Mouse (Mus musculus): ENCODE data around the gene Pfkp. TPM values are rescaled to one million over a fixed set of nuclear protein-coding genes. Genes with fewer than 3 reads are reported as not detected.

The Pfkp gene
- polyA plus RNA-seq, 1 experiment from 2014 or later: 75.7 TPM

DNA sequence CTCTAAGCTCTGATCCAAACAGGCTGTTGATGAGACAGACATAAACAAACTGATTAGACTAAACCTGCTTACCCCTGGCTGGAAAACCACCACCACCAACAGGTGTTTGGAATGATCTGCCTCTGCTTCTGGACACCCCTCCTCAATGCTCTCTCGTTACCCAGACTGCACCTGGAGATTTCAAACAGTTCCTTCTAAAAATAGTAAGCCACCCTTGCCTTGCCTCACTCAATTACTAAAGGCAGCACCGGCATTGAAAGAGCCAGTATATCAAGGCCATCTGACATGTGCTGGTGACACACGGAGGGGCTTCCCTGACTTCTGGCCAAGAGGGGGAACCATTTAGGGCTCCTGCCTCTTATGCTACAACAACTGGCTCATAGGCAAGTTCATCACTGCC lies 57.7 kb downstream of the Pfkp start:
- Histone ChIP-seq H3K4me2 (replicated peaks; ENCODE audit: low read depth) (no peak overlapping the region), H3K27me3 (replicated peaks; ENCODE audit: control insufficient read depth, insufficient read depth, low read length) (no peaks in the 10 kb centered on the region), H3K4me3 (ENCODE audit: low read depth, low read length) (no peak overlapping the region), H3K27ac (ENCODE audit: low read depth, low read length) (no peak overlapping the region), H3K36me3 (ENCODE audit: control insufficient read depth, insufficient read depth) (peaks cover 39% of the 10 kb centered on the region; the same call in 1 of the 2 replicates), H3K9ac (ENCODE audit: low read depth, low read length) (no peak overlapping the region), H3K4me1 (replicated peaks; ENCODE audit: control insufficient read depth, insufficient read depth, low read length) (no peaks in the 10 kb centered on the region), H3K9me3 (ENCODE audit: control insufficient read depth) (no peaks in the 10 kb centered on the region)
- WGBS: 44% methylated on average over 3 of the region's 3 CpGs
- no peak for ATAC-seq
- TF ChIP-seq CTCF (IDR thresholded peaks at IDR 0.05; ENCODE audit: low read depth): no peak

DNA sequence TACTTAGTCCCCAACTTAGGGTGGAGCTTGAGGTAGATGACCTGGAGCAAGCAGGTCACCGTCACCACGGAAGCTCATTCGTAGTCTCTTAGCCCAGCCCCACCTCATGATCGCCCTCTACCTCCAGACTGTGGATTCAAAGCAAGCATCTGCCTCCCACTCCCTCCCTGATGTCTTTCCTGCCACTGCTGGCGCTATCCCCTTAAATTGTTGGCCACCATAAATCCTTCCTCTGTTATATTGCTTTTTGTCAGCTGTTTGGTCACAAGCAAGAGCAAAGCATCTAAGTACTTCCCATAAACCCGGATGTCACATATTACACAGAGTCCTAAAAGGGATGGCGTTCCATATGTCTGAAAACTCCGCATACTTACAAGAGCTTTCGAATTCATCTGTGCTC lies 62.6 kb downstream of the Pfkp start:
- no peak overlapping the region for H3K9ac ChIP-seq (ENCODE audit: low read depth, low read length)
- H3K4me3 ChIP-seq (ENCODE audit: low read depth, low read length): no peak overlapping the region
- no peaks in the 10 kb centered on the region for H3K4me1 ChIP-seq (replicated peaks; ENCODE audit: control insufficient read depth, insufficient read depth, low read length)
- no peak overlapping the region for H3K27ac ChIP-seq (ENCODE audit: low read depth, low read length)
- H3K27me3 ChIP-seq (replicated peaks; ENCODE audit: control insufficient read depth, insufficient read depth, low read length): no peaks in the 10 kb centered on the region
- H3K4me2 ChIP-seq (replicated peaks; ENCODE audit: low read depth): no peak overlapping the region
- H3K36me3 ChIP-seq (ENCODE audit: control insufficient read depth, insufficient read depth): peaks cover 52% of the 10 kb centered on the region
- 72% methylated on average over 9 of the region's 9 CpGs for WGBS
- no peaks in the 10 kb centered on the region for H3K9me3 ChIP-seq (ENCODE audit: control insufficient read depth)
- no peak for ATAC-seq
- peak; percentile 18; the same call in 1 of the 2 replicates for TF ChIP-seq CTCF (IDR thresholded peaks at IDR 0.05; ENCODE audit: low read depth)

DNA sequence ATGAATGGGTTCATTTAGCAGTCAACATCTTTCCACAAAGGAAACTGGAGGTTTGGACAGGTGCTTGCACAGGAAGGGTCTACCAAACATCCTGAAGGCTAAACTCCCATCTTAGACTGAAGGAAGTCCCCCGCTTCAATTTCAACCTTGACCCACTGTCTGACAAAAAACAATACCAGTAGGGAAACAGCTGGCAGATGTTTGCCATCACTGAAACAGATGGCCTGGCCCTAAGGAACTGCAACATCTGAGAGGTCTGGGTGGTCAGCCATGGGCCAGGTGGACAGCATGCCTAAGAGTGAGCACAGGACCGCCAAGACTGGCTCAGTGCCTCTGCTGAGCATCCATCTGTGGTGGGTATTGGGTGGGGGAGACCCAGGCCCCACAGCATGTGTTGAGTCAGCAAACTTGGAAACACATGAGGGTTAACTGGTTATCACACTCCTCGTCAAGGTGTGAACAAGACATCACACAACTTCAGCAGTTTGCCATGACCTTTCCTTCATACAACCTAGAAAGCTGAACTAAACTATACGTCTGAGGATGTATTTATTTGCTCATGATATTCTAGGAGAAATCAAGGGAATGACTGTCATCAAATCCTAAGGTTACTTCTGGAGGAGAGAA lies 65.0 kb downstream of the Pfkp start:
- Histone ChIP-seq H3K9ac (ENCODE audit: low read depth, low read length) (no peak overlapping the region), H3K4me2 (replicated peaks; ENCODE audit: low read depth) (no peak overlapping the region), H3K4me3 (ENCODE audit: low read depth, low read length) (no peak overlapping the region), H3K27ac (ENCODE audit: low read depth, low read length) (no peak overlapping the region), H3K27me3 (replicated peaks; ENCODE audit: control insufficient read depth, insufficient read depth, low read length) (no peaks in the 10 kb centered on the region), H3K4me1 (replicated peaks; ENCODE audit: control insufficient read depth, insufficient read depth, low read length) (no peaks in the 10 kb centered on the region), H3K9me3 (ENCODE audit: control insufficient read depth) (no peaks in the 10 kb centered on the region), H3K36me3 (ENCODE audit: control insufficient read depth, insufficient read depth) (peaks cover 66% of the 10 kb centered on the region)
- no peak for ATAC-seq
- whole genome bisulfite sequencing: 72% methylated on average over 4 of the region's 4 CpGs
- TF ChIP-seq CTCF (IDR thresholded peaks at IDR 0.05; ENCODE audit: low read depth): no peak

GRCm38 (mm10) chr13:6575920-6576509 lies 72.6 kb downstream of the Pfkp start:
- peak; percentile 69 for TF ChIP-seq CTCF (IDR thresholded peaks at IDR 0.05; ENCODE audit: low read depth)
- Histone ChIP-seq H3K4me3 (ENCODE audit: low read depth, low read length) (no peak overlapping the region), H3K27ac (ENCODE audit: low read depth, low read length) (no peak overlapping the region), H3K9ac (ENCODE audit: low read depth, low read length) (no peak overlapping the region), H3K4me2 (replicated peaks; ENCODE audit: low read depth) (no peak overlapping the region), H3K9me3 (ENCODE audit: control insufficient read depth) (no peaks in the 10 kb centered on the region), H3K27me3 (replicated peaks; ENCODE audit: control insufficient read depth, insufficient read depth, low read length) (no peaks in the 10 kb centered on the region), H3K4me1 (replicated peaks; ENCODE audit: control insufficient read depth, insufficient read depth, low read length) (no peaks in the 10 kb centered on the region), H3K36me3 (ENCODE audit: control insufficient read depth, insufficient read depth) (peaks cover 86% of the 10 kb centered on the region)
- no peak; the same call in 1 of the 2 replicates for ATAC-seq
- WGBS: 98% methylated on average over 6 of the region's 6 CpGs

GRCm38 (mm10) chr13:6565571-6565970 lies 83.0 kb downstream of the Pfkp start:
- Histone ChIP-seq H3K36me3 (ENCODE audit: control insufficient read depth, insufficient read depth) (peaks cover 74% of the 10 kb centered on the region), H3K4me2 (replicated peaks; ENCODE audit: low read depth) (no peak overlapping the region), H3K27ac (ENCODE audit: low read depth, low read length) (no peak overlapping the region), H3K9ac (ENCODE audit: low read depth, low read length) (no peak overlapping the region), H3K4me1 (replicated peaks; ENCODE audit: control insufficient read depth, insufficient read depth, low read length) (no peaks in the 10 kb centered on the region), H3K9me3 (ENCODE audit: control insufficient read depth) (no peaks in the 10 kb centered on the region), H3K4me3 (ENCODE audit: low read depth, low read length) (no peak overlapping the region), H3K27me3 (replicated peaks; ENCODE audit: control insufficient read depth, insufficient read depth, low read length) (no peaks in the 10 kb centered on the region)
- 89% methylated on average over 5 of the region's 5 CpGs for WGBS
- no peak for TF ChIP-seq CTCF (IDR thresholded peaks at IDR 0.05; ENCODE audit: low read depth)
- ATAC-seq: no peak

DNA sequence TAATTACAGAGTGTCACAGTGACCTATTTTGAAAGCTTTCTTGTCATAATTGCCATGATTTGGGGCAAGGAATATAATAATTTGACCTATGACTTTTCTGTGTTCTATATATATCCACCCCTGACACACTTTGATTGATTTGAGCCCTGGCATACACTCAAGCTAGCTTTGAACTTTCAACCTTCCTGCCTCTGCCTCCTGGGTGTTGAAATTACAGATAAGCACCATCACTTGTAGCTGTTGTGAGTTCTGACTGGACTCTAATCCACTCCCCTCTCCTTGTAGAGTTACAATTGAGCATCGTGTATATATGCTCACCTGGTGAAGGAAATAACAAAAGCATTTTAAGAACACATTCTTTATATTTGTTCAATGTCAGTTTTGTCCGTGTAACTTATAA lies 86.2 kb downstream of the Pfkp start:
- Histone ChIP-seq H3K9ac (ENCODE audit: low read depth, low read length) (no peak overlapping the region), H3K27me3 (replicated peaks; ENCODE audit: control insufficient read depth, insufficient read depth, low read length) (no peaks in the 10 kb centered on the region), H3K4me2 (replicated peaks; ENCODE audit: low read depth) (no peak overlapping the region), H3K27ac (ENCODE audit: low read depth, low read length) (no peak overlapping the region), H3K36me3 (ENCODE audit: control insufficient read depth, insufficient read depth) (peaks cover 73% of the 10 kb centered on the region), H3K9me3 (ENCODE audit: control insufficient read depth) (no peaks in the 10 kb centered on the region), H3K4me3 (ENCODE audit: low read depth, low read length) (no peak overlapping the region), H3K4me1 (replicated peaks; ENCODE audit: control insufficient read depth, insufficient read depth, low read length) (no peaks in the 10 kb centered on the region)
- no peak for ATAC-seq
- 82% methylated on average over 2 of the region's 2 CpGs for WGBS
- no peak for TF ChIP-seq CTCF (IDR thresholded peaks at IDR 0.05; ENCODE audit: low read depth)
